Mouse (Mus musculus) hindbrain, postnatal 0 days (tissue): Measurements from ENCODE around the gene Fam131b. TPM values are rescaled to one million over a fixed set of nuclear protein-coding genes. Genes with fewer than 3 reads are reported as not detected.

Source experiments
- ATAC-seq: fragments of 200-750 bp; cut with Nextera tagmentation; 2 replicates; pipeline ENCODE4 v1.8.0; 2017; ENCODE audit warnings: mild to moderate bottlenecking, moderate TSS enrichment, moderate library complexity
- DNase-seq: peaks from one replicate; pipeline ENCODE4 v3.0.0-alpha.2; 2015; ENCODE audit warnings: low spot score
- H3K27ac ChIP-seq: fragments of 300-500 bp; sonication (generic); 2 replicates; pipeline ENCODE4 v1.5.1; 2014; ENCODE audit warnings: mild to moderate bottlenecking
- H3K27me3 ChIP-seq: fragments of 300-500 bp; sonication (generic); 2 replicates; pipeline ENCODE4 v1.6.1; 2014; ENCODE audit warnings: low read length, mixed read lengths; ENCODE audit not compliant: insufficient read depth
- H3K36me3 ChIP-seq: fragments of 300-500 bp; sonication (generic); 2 replicates; pipeline ENCODE4 v1.6.1; 2014; ENCODE audit warnings: low read length, mixed read lengths; ENCODE audit not compliant: insufficient read depth
- H3K4me1 ChIP-seq: fragments of 300-500 bp; sonication (generic); 2 replicates; pipeline ENCODE4 v1.6.1; 2014; ENCODE audit warnings: antibody characterized with exemption, low read length, mixed read lengths; ENCODE audit not compliant: insufficient read depth
- H3K4me2 ChIP-seq: fragments of 300-500 bp; sonication (generic); 2 replicates; pipeline ENCODE4 v1.6.1; 2014; ENCODE audit warnings: low read depth, mild to moderate bottlenecking, low read length, moderate library complexity, mixed read lengths
- H3K4me3 ChIP-seq: fragments of 300-500 bp; sonication (generic); 2 replicates; pipeline ENCODE4 v1.5.1; 2014; ENCODE audit warnings: low read length
- H3K9ac ChIP-seq: fragments of 300-500 bp; sonication (generic); replicated peaks from 2 replicates; pipeline ENCODE4 v1.6.1; 2014; ENCODE audit warnings: mild to moderate bottlenecking, low read length, moderate library complexity, mixed read lengths
- H3K9me3 ChIP-seq: fragments of 300-500 bp; sonication (generic); 2 replicates; pipeline ENCODE4 v1.6.1; 2016; ENCODE audit warnings: low read length, mixed read lengths
- CTCF ChIP-seq: IDR thresholded peaks from 2 replicates; pipeline ENCODE4 v1.5.1; 2016; ENCODE audit warnings: antibody characterized with exemption, control low read depth, low read depth
- WGBS: fragments of 180-500 bp; shearing (Covaris S2); extraction: QIAGEN DNeasy Blood & Tissue Kit; methylation state at CpG from one replicate; pipeline ENCODE4 v1.1.7; 2014; 5-methylcytosine and 5-hydroxymethylcytosine counted together
- polyA plus RNA-seq: library from polyadenylated mRNA; unstranded; fragments of >200 nt; fragmentation: Nextera tagmentation; extraction: Ambion mirVana; gene quantifications from 2 replicates; pipeline ENCODE4 v1.2.1, GENCODE M21; 2015
- total RNA-seq: library from RNA; depleted of rRNA; stranded (reverse); fragments of >200 nt; gene quantifications from 2 replicates; pipeline ENCODE4 v1.2.3, GENCODE M21; 2014

Fam131b gene
- total and polyA plus RNA-seq, 2 experiments from 2014 or later = 5.0 to 61.6 TPM

- Histone ChIP-seq H3K27me3 (no peaks in the 10 kb centered on the region), H3K4me2 (no peak overlapping the region), H3K4me1 (no peaks in the 10 kb centered on the region), H3K27ac (no peak overlapping the region), H3K4me3 (no peak overlapping the region), H3K9me3 (no peaks in the 10 kb centered on the region), H3K36me3 (no peaks in the 10 kb centered on the region), H3K9ac (no peak overlapping the region)
- ATAC-seq (peak; percentile 45; the same call in 1 of the 2 replicates), DNase-seq (no peak)
- TF ChIP-seq CTCF = no peak
- 76% methylated on average over 3 of the region's 3 CpGs for WGBS
Measured at GRCm38 (mm10) chr6:42330216-42330615, 5.8 kb upstream of the Fam131b start.

- WGBS = 85% methylated on average over 3 of the region's 3 CpGs
- Histone ChIP-seq H3K4me2 (no peak overlapping the region), H3K36me3 (no peaks in the 10 kb centered on the region), H3K9ac (no peak overlapping the region), H3K27ac (no peak overlapping the region), H3K4me1 (no peaks in the 10 kb centered on the region), H3K4me3 (no peak overlapping the region), H3K9me3 (no peaks in the 10 kb centered on the region), H3K27me3 (no peaks in the 10 kb centered on the region)
- no peak for ATAC-seq
- TF ChIP-seq CTCF = no peak
- DNase-seq = no peak
Measured at GRCm38 (mm10) chr6:42328757-42329156, 4.3 kb upstream of the Fam131b start.

GRCm38 (mm10) chr6:42326509-42326908, 2.1 kb upstream of the Fam131b start:
- DNase-seq (no peak), ATAC-seq (no peak)
- H3K4me3 ChIP-seq = no peak overlapping the region
- H3K4me2 ChIP-seq = no peak overlapping the region
- H3K9ac ChIP-seq = no peak overlapping the region
- WGBS = 92% methylated on average over 3 of the region's 3 CpGs
- TF ChIP-seq CTCF = no peak
- H3K4me1 ChIP-seq = no peaks in the 10 kb centered on the region
- no peaks in the 10 kb centered on the region for H3K36me3 ChIP-seq
- H3K27me3 ChIP-seq = no peaks in the 10 kb centered on the region
- H3K27ac ChIP-seq = no peak overlapping the region
- H3K9me3 ChIP-seq = no peaks in the 10 kb centered on the region

GRCm38 (mm10) chr6:42325268-42325609, 796 bp upstream of the Fam131b start:
- peak overlapping the region; percentile 85 for H3K4me2 ChIP-seq
- H3K9ac ChIP-seq = peak overlapping the region; percentile 82; the same call in 1 of the 2 replicates
- H3K4me1 ChIP-seq = no peaks in the 10 kb centered on the region
- DNase-seq = peak; percentile 77
- no peaks in the 10 kb centered on the region for H3K9me3 ChIP-seq
- no peaks in the 10 kb centered on the region for H3K27me3 ChIP-seq
- 2% methylated on average over 7 of the region's 7 CpGs for whole genome bisulfite sequencing
- H3K4me3 ChIP-seq = peak overlapping the region; percentile 72
- peak; percentile 25 for ATAC-seq
- H3K36me3 ChIP-seq = 0 out of 2 replicates have a peak, but pooled peaks cover 2% of the 10 kb centered on the region
- peak overlapping the region; percentile 78; the same call in 1 of the 2 replicates for H3K27ac ChIP-seq
- peak; percentile 83 for TF ChIP-seq CTCF

GRCm38 (mm10) chr6:42324067-42324481, 369 bp downstream of the Fam131b start:
- 0% methylated on average over 16 of the region's 32 CpGs for WGBS
- peak overlapping the region; percentile 72 for H3K4me3 ChIP-seq
- H3K36me3 ChIP-seq = peaks cover 8% of the 10 kb centered on the region; the same call in 1 of the 2 replicates
- DNase-seq (peak; percentile 42), ATAC-seq (peak; percentile 73)
- H3K27me3 ChIP-seq = no peaks in the 10 kb centered on the region
- TF ChIP-seq CTCF = 0 out of 2 replicates have a peak, but pooled peaks have one; percentile 15
- H3K4me1 ChIP-seq = no peaks in the 10 kb centered on the region
- H3K27ac ChIP-seq = peak overlapping the region; percentile 78
- peak overlapping the region; percentile 82 for H3K9ac ChIP-seq
- peak overlapping the region; percentile 85 for H3K4me2 ChIP-seq
- H3K9me3 ChIP-seq = no peaks in the 10 kb centered on the region

GRCm38 (mm10) chr6:42323371-42324066, 924 bp downstream of the Fam131b start:
- Histone ChIP-seq H3K27ac (peak overlapping the region; percentile 78), H3K9ac (peak overlapping the region; percentile 82), H3K27me3 (no peaks in the 10 kb centered on the region), H3K9me3 (no peaks in the 10 kb centered on the region), H3K4me2 (peak overlapping the region; percentile 85), H3K4me3 (peak overlapping the region; percentile 72), H3K36me3 (peaks cover 9% of the 10 kb centered on the region; the same call in 1 of the 2 replicates), H3K4me1 (no peaks in the 10 kb centered on the region)
- ATAC-seq = peak; percentile 55
- peak; percentile 33 for DNase-seq
- TF ChIP-seq CTCF = no peak
- WGBS = 0% methylated on average over 28 of the region's 28 CpGs

- Histone ChIP-seq H3K27me3 (no peaks in the 10 kb centered on the region), H3K4me2 (no peak overlapping the region), H3K9ac (no peak overlapping the region), H3K27ac (no peak overlapping the region), H3K4me1 (no peaks in the 10 kb centered on the region), H3K4me3 (no peak overlapping the region), H3K9me3 (no peaks in the 10 kb centered on the region), H3K36me3 (peaks cover 23% of the 10 kb centered on the region; the same call in 1 of the 2 replicates)
- no peak for ATAC-seq
- WGBS = 91% methylated on average over 4 of the region's 4 CpGs
- DNase-seq = no peak
- TF ChIP-seq CTCF = no peak
Measured at GRCm38 (mm10) chr6:42318293-42318692, 6.2 kb downstream of the Fam131b start.
